Mouse (Mus musculus) heart, embryonic 10.5 days (tissue): ENCODE measurements around the gene Alkbh4. TPM values are rescaled to one million over a fixed set of nuclear protein-coding genes. Genes with fewer than 3 reads are reported as not detected.
A peak's percentile ranks its signal among the peaks of the same experiment; 100 is the strongest.
"Not testable (repeated sequence)": the region's sequence is repeated elsewhere in the genome, so short reads cannot be mapped to it uniquely, and the experiment has no call there.

Experiments used
- DNase-seq: peaks from one replicate; pipeline ENCODE4 v3.0.0-alpha.2; 2017; ENCODE audit warnings: low spot score
- H3K27ac ChIP-seq: fragments of 300-500 bp; sonication (generic); 2 replicates; pipeline ENCODE4 v1.5.1; 2016; ENCODE audit warnings: mild to moderate bottlenecking
- H3K27me3 ChIP-seq: fragments of 300-500 bp; sonication (generic); 2 replicates; pipeline ENCODE4 v1.6.1; 2016; ENCODE audit warnings: mild to moderate bottlenecking; ENCODE audit not compliant: poor library complexity, insufficient read depth, severe bottlenecking
- H3K36me3 ChIP-seq: fragments of 300-500 bp; sonication (generic); 2 replicates; pipeline ENCODE4 v1.6.1; 2016; ENCODE audit warnings: mild to moderate bottlenecking, moderate library complexity
- H3K4me1 ChIP-seq: fragments of 300-500 bp; sonication (generic); 2 replicates; pipeline ENCODE4 v1.6.1; 2016; ENCODE audit warnings: mild to moderate bottlenecking
- H3K4me3 ChIP-seq: fragments of 300-500 bp; sonication (generic); 2 replicates; pipeline ENCODE4 v1.5.1; 2016; ENCODE audit warnings: mild to moderate bottlenecking, moderate library complexity
- H3K9me3 ChIP-seq: fragments of 300-500 bp; sonication (generic); 2 replicates; pipeline ENCODE4 v1.6.1; 2016; ENCODE audit warnings: mild to moderate bottlenecking, moderate library complexity
- WGBS: fragments of 180-500 bp; shearing (Covaris S2); methylation state at CpG from one replicate; pipeline ENCODE4 v1.1.7; 2016; 5-methylcytosine and 5-hydroxymethylcytosine counted together
- polyA plus RNA-seq: library from polyadenylated mRNA; unstranded; fragments of >200 nt; fragmentation: Nextera tagmentation; extraction: Ambion mirVana; gene quantifications from 2 replicates; pipeline ENCODE4 v1.2.1, GENCODE M21; 2016

Alkbh4 gene
- 18.0 and 21.7 TPM in 2 replicates for polyA plus RNA-seq

GRCm38 (mm10) chr5:136135571-136136291, at the start of gene Alkbh4, which contains the start of gene Lrwd1:
TSS of gene Alkbh4 (plus strand) at chr5:136136146.
TSS of gene Lrwd1 (minus strand) at chr5:136136074.
- Histone ChIP-seq H3K36me3 (peaks cover 57% of the 10 kb centered on the region), H3K4me1 (peaks cover 16% of the 10 kb centered on the region), H3K4me3 (peak within 1 kb of the TSS; percentile 74), H3K27me3 (no peaks in the 10 kb centered on the region), H3K9me3 (no peaks in the 10 kb centered on the region), H3K27ac (peak within 1 kb of the TSS; percentile 88)
- WGBS, result under 1% methylated on average over 60 of the region's 60 CpGs
- peak; percentile 98 for DNase-seq

- H3K9me3 ChIP-seq, result no peaks in the 10 kb centered on the region
- H3K36me3 ChIP-seq, result no peaks in the 10 kb centered on the region
- peaks cover 34% of the 10 kb centered on the region for H3K4me1 ChIP-seq
- DNase-seq, result no peak
- H3K27me3 ChIP-seq, result peaks cover 59% of the 10 kb centered on the region
- 84% methylated on average over 8 of the region's 8 CpGs for WGBS
- H3K27ac ChIP-seq, result no peak overlapping the region
- H3K4me3 ChIP-seq, result no peak overlapping the region
Measured at GRCm38 (mm10) chr5:136086290-136086689, 49.7 kb upstream of the Alkbh4 start.

- Histone ChIP-seq H3K36me3 (no peaks in the 10 kb centered on the region), H3K9me3 (no peaks in the 10 kb centered on the region), H3K27me3 (peaks cover 68% of the 10 kb centered on the region), H3K4me1 (peaks cover 29% of the 10 kb centered on the region), H3K4me3 (no peak overlapping the region), H3K27ac (no peak overlapping the region)
- WGBS, result 16% methylated on average over 14 of the region's 14 CpGs
- no peak for DNase-seq
Measured at GRCm38 (mm10) chr5:136088821-136089575, 46.9 kb upstream of the Alkbh4 start.

GRCm38 (mm10) chr5:136091927-136092326, 44.0 kb upstream of the Alkbh4 start:
- H3K27me3 ChIP-seq, result peaks cover 49% of the 10 kb centered on the region
- no peaks in the 10 kb centered on the region for H3K9me3 ChIP-seq
- no peak overlapping the region for H3K27ac ChIP-seq
- DNase-seq, result no peak
- peaks cover 16% of the 10 kb centered on the region; the same call in 1 of the 2 replicates for H3K4me1 ChIP-seq
- no peaks in the 10 kb centered on the region for H3K36me3 ChIP-seq
- 61% methylated on average over 5 of the region's 5 CpGs for WGBS
- H3K4me3 ChIP-seq, result no peak overlapping the region

GRCm38 (mm10) chr5:136094249-136095010, 41.5 kb upstream of the Alkbh4 start:
- H3K36me3 ChIP-seq, result no peaks in the 10 kb centered on the region
- WGBS, result 58% methylated on average over 8 of the region's 8 CpGs
- H3K9me3 ChIP-seq, result no peaks in the 10 kb centered on the region
- H3K27ac ChIP-seq, result no peak overlapping the region
- H3K27me3 ChIP-seq, result peaks cover 40% of the 10 kb centered on the region
- H3K4me1 ChIP-seq, result 0 out of 2 replicates have a peak, but pooled peaks cover 5% of the 10 kb centered on the region
- DNase-seq, result no peak
- no peak overlapping the region for H3K4me3 ChIP-seq

- Histone ChIP-seq H3K27ac (no peak overlapping the region), H3K4me1 (0 out of 2 replicates have a peak, but pooled peaks cover 5% of the 10 kb centered on the region), H3K4me3 (no peak overlapping the region), H3K27me3 (peaks cover 36% of the 10 kb centered on the region), H3K36me3 (no peaks in the 10 kb centered on the region), H3K9me3 (no peaks in the 10 kb centered on the region)
- WGBS, result 68% methylated on average over 7 of the region's 7 CpGs
- no peak for DNase-seq
Measured at GRCm38 (mm10) chr5:136095089-136095488, 40.9 kb upstream of the Alkbh4 start.

GRCm38 (mm10) chr5:136098536-136098935, 37.4 kb upstream of the Alkbh4 start:
- no peaks in the 10 kb centered on the region for H3K9me3 ChIP-seq
- no peaks in the 10 kb centered on the region for H3K36me3 ChIP-seq
- H3K27me3 ChIP-seq, result peaks cover 43% of the 10 kb centered on the region
- no peak for DNase-seq
- no peak overlapping the region for H3K4me3 ChIP-seq
- H3K27ac ChIP-seq, result no peak overlapping the region
- WGBS, result 79% methylated on average over 10 of the region's 10 CpGs
- H3K4me1 ChIP-seq, result peaks cover 15% of the 10 kb centered on the region

GRCm38 (mm10) chr5:136102099-136102820, 33.7 kb upstream of the Alkbh4 start:
- DNase-seq, result peak; percentile 85
- Histone ChIP-seq H3K4me1 (peaks cover 10% of the 10 kb centered on the region), H3K9me3 (no peaks in the 10 kb centered on the region), H3K27ac (peak overlapping the region; percentile 63; the same call in 1 of the 2 replicates), H3K36me3 (no peaks in the 10 kb centered on the region), H3K27me3 (peaks cover 56% of the 10 kb centered on the region), H3K4me3 (peak overlapping the region; percentile 49)
- 9% methylated on average over 41 of the region's 41 CpGs for WGBS

GRCm38 (mm10) chr5:136104511-136104910, 31.4 kb upstream of the Alkbh4 start:
- no peaks in the 10 kb centered on the region for H3K36me3 ChIP-seq
- peaks cover 10% of the 10 kb centered on the region for H3K4me1 ChIP-seq
- WGBS, result 85% methylated on average over 5 of the region's 5 CpGs
- no peak overlapping the region for H3K4me3 ChIP-seq
- H3K27me3 ChIP-seq, result peaks cover 54% of the 10 kb centered on the region
- H3K9me3 ChIP-seq, result no peaks in the 10 kb centered on the region
- no peak overlapping the region; the same call in 1 of the 2 replicates for H3K27ac ChIP-seq
- no peak for DNase-seq

GRCm38 (mm10) chr5:136108486-136108885, 27.5 kb upstream of the Alkbh4 start:
- Histone ChIP-seq H3K4me1 (no peaks in the 10 kb centered on the region), H3K27ac (no peak overlapping the region), H3K36me3 (no peaks in the 10 kb centered on the region), H3K27me3 (peaks cover 37% of the 10 kb centered on the region), H3K4me3 (no peak overlapping the region), H3K9me3 (no peaks in the 10 kb centered on the region)
- no peak for DNase-seq
- WGBS, result 51% methylated on average over 2 of the region's 2 CpGs

- no peaks in the 10 kb centered on the region for H3K36me3 ChIP-seq
- no peak overlapping the region for H3K27ac ChIP-seq
- no peaks in the 10 kb centered on the region for H3K4me1 ChIP-seq
- 64% methylated on average over 3 of the region's 3 CpGs for WGBS
- DNase-seq, result no peak
- peaks cover 33% of the 10 kb centered on the region for H3K27me3 ChIP-seq
- no peak overlapping the region for H3K4me3 ChIP-seq
- no peaks in the 10 kb centered on the region for H3K9me3 ChIP-seq
Measured at GRCm38 (mm10) chr5:136109042-136109441, 26.9 kb upstream of the Alkbh4 start.

GRCm38 (mm10) chr5:136113546-136113945, 22.4 kb upstream of the Alkbh4 start:
- not testable (repeated sequence) for H3K9me3 ChIP-seq, DNase-seq, H3K27me3 ChIP-seq, H3K36me3 ChIP-seq, H3K4me3 ChIP-seq, H3K27ac ChIP-seq
- 43% methylated on average over 4 of the region's 4 CpGs for WGBS
- H3K4me1 ChIP-seq, result peaks cover 25% of the 10 kb centered on the region
